Mouse (Mus musculus) adrenal gland, adult 18-20 months (tissue): ENCODE measurements around the gene Mapk14. TPM values are rescaled to one million over a fixed set of nuclear protein-coding genes. Genes with fewer than 3 reads are reported as not detected.
"Not testable (repeated sequence)": the region's sequence is repeated elsewhere in the genome, so short reads cannot be mapped to it uniquely, and the experiment has no call there.

Experiments
- DNase-seq, 2 experiments: peaks; one replicate each; pipeline ENCODE4 v3.0.0; 2021 to 2022; ENCODE audit warnings: low spot score in 2 of 2
- total RNA-seq, 2 experiments: library from RNA; stranded (reverse); gene quantifications; 1 replicate in 1 of 2; 2 replicates in 1 of 2; pipeline ENCODE4 v1.2.3; 2021

Mapk14 gene
- total RNA-seq, 2 experiments from 2014 or later, result 62.4 to 89.6 TPM

- DNase-seq, result no peak
These were observed 44.4 kb downstream of the Mapk14 start for GRCm38 (mm10) chr17:28735317-28736105.

GRCm38 (mm10) chr17:28736486-28736885, 45.4 kb downstream of the Mapk14 start:
- DNase-seq, result no peak

GRCm38 (mm10) chr17:28737973-28738372, 46.8 kb downstream of the Mapk14 start:
- DNase-seq, result no peak

- DNase-seq, result no peak
These were observed 48.1 kb downstream of the Mapk14 start for GRCm38 (mm10) chr17:28739244-28739643.

GRCm38 (mm10) chr17:28743145-28743866, 52.2 kb downstream of the Mapk14 start:
- DNase-seq, result no peak

GRCm38 (mm10) chr17:28743916-28744315, 52.8 kb downstream of the Mapk14 start:
- DNase-seq, result no peak

- DNase-seq, result no peak
These were observed 54.6 kb downstream of the Mapk14 start for GRCm38 (mm10) chr17:28745773-28746172.

- DNase-seq, result no peak
These were observed 56.9 kb downstream of the Mapk14 start for GRCm38 (mm10) chr17:28748001-28748400.

- no peak for DNase-seq
These were observed 59.5 kb downstream of the Mapk14 start for GRCm38 (mm10) chr17:28750580-28750979.

GRCm38 (mm10) chr17:28756447-28756846, 65.3 kb downstream of the Mapk14 start:
- no peak for DNase-seq

GRCm38 (mm10) chr17:28757470-28757869, 66.3 kb downstream of the Mapk14 start:
- DNase-seq, result no peak

GRCm38 (mm10) chr17:28760736-28761312, 69.7 kb downstream of the Mapk14 start:
- no peak for DNase-seq

- DNase-seq, result peak; percentile 81 to 84
These were observed 70.7 kb downstream of the Mapk14 start for GRCm38 (mm10) chr17:28761871-28762270.

GRCm38 (mm10) chr17:28766203-28766602, 75.1 kb downstream of the Mapk14 start:
- no peak for DNase-seq

- DNase-seq, result no peak
These were observed 75.8 kb downstream of the Mapk14 start for GRCm38 (mm10) chr17:28766781-28767515.

- peak in 1 of 2 experiments; percentile 36 for DNase-seq
These were observed 78.2 kb downstream of the Mapk14 start, which contains the start of gene Mapk13 for GRCm38 (mm10) chr17:28769121-28769874. Gene Mapk13 (plus strand): TSS chr17:28769297.

GRCm38 (mm10) chr17:28769875-28770421, 78.8 kb downstream of the Mapk14 start:
- DNase-seq, result peak in 1 of 2 experiments; percentile 38

GRCm38 (mm10) chr17:28771289-28771688, 80.2 kb downstream of the Mapk14 start:
- DNase-seq, result no peak

- not testable (repeated sequence) for DNase-seq
These were observed 83.2 kb downstream of the Mapk14 start for GRCm38 (mm10) chr17:28774303-28774702.

GRCm38 (mm10) chr17:28775161-28775560, 84.0 kb downstream of the Mapk14 start:
- DNase-seq, result no peak
